In the genomic region with DNA sequence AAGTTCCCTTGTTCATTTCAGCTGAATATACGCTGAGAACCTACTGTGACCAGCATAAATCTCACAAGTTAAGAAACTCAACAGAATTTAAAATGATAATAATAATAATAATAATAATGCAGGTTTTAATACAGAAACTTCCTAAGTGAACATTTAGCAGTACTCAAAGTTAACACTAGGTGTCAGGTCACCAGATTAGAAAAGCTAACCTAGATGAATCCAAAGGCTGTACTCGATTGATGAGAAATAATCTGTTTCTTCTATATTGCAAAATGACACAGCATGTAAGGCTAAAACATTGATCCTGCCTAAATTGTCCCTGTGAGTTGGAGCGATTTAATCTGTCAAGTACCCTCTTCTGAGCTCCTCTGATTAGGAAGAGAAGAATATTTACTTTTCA, we compare ENCODE assay signal across 9 mouse cellular contexts. TPM values are rescaled to one million over a fixed set of nuclear protein-coding genes. Genes with fewer than 3 reads are reported as not detected.
DNase-seq lines count a peak whose midpoint lies in the region; ATAC-seq and TF ChIP-seq lines count a peak whose summit lies in the region.
"Had no signal": no experiment of that assay in that cellular context is flagged by ENCODE, and none has a peak within 500 bp of the region (broad histone marks: within the 10 kb centered on the region; RNA-seq: fewer than 3 reads in every experiment).

No protein-coding gene starts in this region.

- peak; percentile 62 for TF ChIP-seq CTCF in lung, embryonic 14.5 days (IDR thresholded peaks at IDR 0.05; ENCODE audit: low read depth)

- no peaks in the 10 kb centered on the region for H3K4me1 ChIP-seq in heart, embryonic 12.5 days (replicated peaks)
- H3K4me1 ChIP-seq in lung, embryonic 14.5 days (ENCODE audit: insufficient read depth): no peaks in the 10 kb centered on the region

- DNase-seq in heart, adult 8-10 months (ENCODE audit: low spot score): peak; percentile 22
- DNase-seq in lung, embryonic 14.5 days: peak; percentile 76
- no peak for DNase-seq in lung, postnatal 14 days
- peak; percentile 83 for DNase-seq in NIH3T3 (ENCODE audit: low read depth)
- DNase-seq in lung, postnatal 36 days: peak; percentile 30
- DNase-seq in cerebellum, adult 8-10 months: no peak
- no peak for DNase-seq in heart, postnatal 14 days
- DNase-seq: gastrocnemius, postnatal 25 days had no signal

- H3K4me3 ChIP-seq in heart, embryonic 12.5 days: no peak overlapping the region
- no peak overlapping the region for H3K4me3 ChIP-seq in lung, embryonic 14.5 days (ENCODE audit: low read depth, low read length)

- no peaks in the 10 kb centered on the region for H3K36me3 ChIP-seq in heart, embryonic 12.5 days
- no peaks in the 10 kb centered on the region for H3K36me3 ChIP-seq in lung, embryonic 14.5 days (ENCODE audit: insufficient read depth)

- no peak overlapping the region for H3K4me2 ChIP-seq in heart, embryonic 12.5 days
- H3K4me2 ChIP-seq in lung, embryonic 14.5 days: no peak overlapping the region

- intact Hi-C loops in heart, postnatal 14 days (cut with DNase I): loop anchor here (1.0 to 5.0 kb wide), 3 partner anchors 100 to 335 kb away; a partner anchor contains a TSS

- no peak for ATAC-seq in heart, embryonic 12.5 days (ENCODE audit: insufficient number of reproducible peaks, low FRiP score)
- no peak for ATAC-seq in lung, embryonic 14.5 days (ENCODE audit: insufficient read depth)

- peaks cover 4% of the 10 kb centered on the region; the same call in 1 of the 2 replicates for H3K27me3 ChIP-seq in heart, embryonic 12.5 days (replicated peaks)
- no peaks in the 10 kb centered on the region for H3K27me3 ChIP-seq in lung, embryonic 14.5 days (ENCODE audit: insufficient read depth, low read length)

- H3K9me3 ChIP-seq in heart, embryonic 12.5 days (replicated peaks): no peaks in the 10 kb centered on the region
- no peaks in the 10 kb centered on the region for H3K9me3 ChIP-seq in lung, embryonic 14.5 days (ENCODE audit: low read depth, low read length)

- H3K9ac ChIP-seq in heart, embryonic 12.5 days: no peak overlapping the region
- H3K9ac ChIP-seq in lung, embryonic 14.5 days: no peak overlapping the region

- 35% methylated on average over 3 of the region's 3 CpGs for WGBS in heart, embryonic 12.5 days
- WGBS in lung, embryonic 14.5 days: 34% methylated on average over 3 of the region's 3 CpGs

- no peak overlapping the region for H3K27ac ChIP-seq in heart, embryonic 12.5 days (ENCODE audit: poor library complexity, severe bottlenecking)
- H3K27ac ChIP-seq in lung, embryonic 14.5 days (ENCODE audit: low read depth): no peak overlapping the region

RNA-seq across cellular contexts. Expression of a gene that starts 56.6 kb away (rescaled TPM):
- 100 to 1,000 TPM; 156 to 240 (median 203) TPM for total RNA-seq in heart, adult 8-10 months (2022)
- 67.2 and 75.0 TPM in 2 replicates for polyA plus RNA-seq in heart, embryonic 12.5 days (2016; fragmentation: Nextera tagmentation; extraction: Ambion mirVana)
- polyA plus RNA-seq in lung, embryonic 14.5 days (2014; fragmentation: Nextera tagmentation; extraction: Ambion mirVana): 300 and 367 TPM in 2 replicates
- total RNA-seq in heart, postnatal 14 days (2021): 100 to 1,000 TPM; 415 to 448 TPM

Comparison
In these comparisons a context has a peak if more than half of its experiments do, and no peak if none do; other contexts are left out.
1. DNase-seq: peak in heart, adult 8-10 months (single experiment), lung, embryonic 14.5 days (single experiment), NIH3T3 (single experiment) and lung, postnatal 36 days (single experiment); none in lung, postnatal 14 days (single experiment), cerebellum, adult 8-10 months (single experiment) and heart, postnatal 14 days (0 of 2).